Mouse (Mus musculus): ENCODE measurements at regions not wholly inside any gene's neighbourhood (a gene's known extent, or its start where the extent isn't known, plus 50 kb on each side); places are given as distances from the start of the nearest gene placed in this dataset.

DNA sequence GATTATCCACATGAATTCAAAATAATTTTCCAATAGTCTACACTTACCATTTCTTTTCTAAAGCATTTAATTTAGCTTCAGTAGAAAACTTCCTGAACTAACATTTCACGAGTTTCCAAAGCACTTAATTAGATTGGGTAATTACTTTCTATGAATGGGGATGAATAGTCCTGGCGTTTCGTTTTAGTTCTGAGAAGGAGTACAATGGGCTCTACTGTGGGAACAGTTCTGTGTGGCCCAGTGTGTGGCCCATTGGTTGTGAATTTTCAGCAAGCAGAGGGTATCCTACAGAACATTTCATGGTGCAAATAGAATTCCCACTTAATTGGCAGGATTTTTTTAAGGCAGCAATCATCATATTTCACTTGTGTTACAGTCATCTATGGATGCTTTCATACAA lies 95.5 kb downstream of the 1700017N19Rik start:
- DNase-seq (ENCODE audit: low spot score) = no peak

DNA sequence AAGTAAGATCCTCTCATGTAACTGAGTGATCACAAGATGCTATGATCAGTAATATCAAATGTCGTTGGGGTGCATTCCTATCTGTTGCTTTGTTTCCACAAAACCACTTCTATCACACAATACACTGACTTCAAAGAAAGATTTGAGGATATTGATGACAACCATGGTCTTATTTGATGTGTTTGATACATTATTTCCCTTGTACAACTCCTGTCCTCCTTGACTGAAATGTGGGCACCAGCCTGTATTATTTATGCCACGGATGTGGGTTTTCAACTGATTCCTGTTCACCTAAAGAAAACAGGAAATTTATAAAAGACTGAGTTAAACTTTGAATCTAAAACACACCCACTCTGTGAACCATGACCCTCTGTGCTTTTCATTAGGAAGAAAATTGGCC lies 105.7 kb downstream of the 1700017N19Rik start:
- DNase-seq (ENCODE audit: low spot score) = peak; percentile 24

DNA sequence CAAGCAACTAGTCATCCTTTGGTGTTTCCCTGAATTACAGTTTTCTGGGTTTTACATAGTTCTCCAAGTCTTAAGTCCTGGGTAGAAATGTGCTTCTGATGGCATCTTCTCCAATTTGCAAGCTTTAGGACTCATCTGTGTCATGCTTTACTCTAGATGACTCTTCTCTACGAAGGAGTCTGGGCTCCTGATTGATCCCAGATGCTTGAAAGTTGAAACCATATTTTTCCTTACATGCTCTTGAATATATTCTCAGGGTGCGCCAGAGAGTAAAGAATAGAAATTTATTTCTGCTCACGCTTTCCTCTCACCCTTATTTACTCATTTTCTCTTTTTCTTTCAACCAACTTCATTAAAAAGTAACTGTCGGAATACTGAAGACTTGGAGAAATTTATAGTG lies 108.9 kb downstream of the 1700017N19Rik start:
- no peak for DNase-seq (ENCODE audit: low spot score)

DNA sequence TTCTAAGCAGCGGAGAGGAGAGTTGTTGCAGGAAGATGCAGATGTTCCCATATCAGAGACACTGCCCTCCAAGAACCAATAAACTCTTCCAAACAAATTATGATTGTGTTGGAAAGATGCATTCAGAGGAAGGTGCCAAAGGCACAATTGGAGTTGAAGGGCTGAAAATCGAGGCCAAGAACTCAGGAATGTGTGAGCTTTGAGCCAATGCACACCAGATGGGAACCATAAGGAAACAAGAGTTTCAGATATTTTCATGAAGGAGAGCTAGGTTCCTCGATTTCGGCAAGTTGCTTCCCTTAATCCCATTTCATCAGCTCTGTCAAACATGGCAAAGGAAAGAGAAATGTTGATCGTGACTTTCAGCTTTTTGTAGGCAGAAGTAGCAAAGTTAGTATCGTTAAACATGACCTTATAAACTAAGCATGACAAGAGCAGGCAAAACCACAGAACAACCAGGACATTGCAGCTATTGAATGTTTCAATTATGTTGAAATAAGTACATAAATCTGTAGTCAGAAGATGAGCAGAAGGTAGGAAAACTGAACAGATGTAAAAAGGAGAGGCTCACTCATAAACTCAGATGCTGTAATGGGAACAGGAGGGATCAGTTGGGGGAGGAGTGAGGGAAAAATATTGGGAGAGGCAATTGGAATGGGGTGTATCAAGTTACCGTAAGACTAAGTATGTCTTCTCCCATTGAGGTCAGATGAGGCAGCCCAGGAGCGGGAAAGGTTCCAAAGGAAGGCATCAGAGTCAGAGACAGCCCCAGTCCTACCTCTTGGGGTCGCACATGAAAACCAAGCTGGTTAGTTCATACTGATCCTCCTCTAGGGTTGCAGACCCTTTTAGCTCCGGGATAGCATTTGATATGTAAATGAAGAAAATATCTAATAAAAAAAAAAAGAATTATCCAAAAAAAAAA lies 110.3 kb downstream of the 1700017N19Rik start:
- DNase-seq (ENCODE audit: low spot score) = no peak

DNA sequence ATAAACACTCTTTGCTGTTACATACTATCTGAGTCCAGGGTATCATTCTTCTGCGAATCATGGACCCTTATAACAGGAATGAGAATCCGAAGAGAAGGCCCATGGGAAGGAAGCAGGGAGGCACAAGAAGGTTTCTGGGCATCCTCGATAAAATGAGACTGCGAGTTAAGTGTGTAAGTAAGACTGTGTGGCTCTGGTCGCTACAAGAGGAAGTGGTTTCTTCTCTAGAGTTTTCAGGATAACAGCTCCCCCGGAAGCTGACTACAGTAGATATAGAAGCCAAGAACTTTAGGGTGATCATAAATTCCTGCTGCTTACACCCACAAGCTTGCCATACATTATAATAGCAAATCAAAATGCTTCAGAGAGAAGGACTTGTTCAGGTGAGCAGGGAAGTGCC lies 111.7 kb downstream of the 1700017N19Rik start:
- DNase-seq (ENCODE audit: low spot score) = peak; percentile 3

DNA sequence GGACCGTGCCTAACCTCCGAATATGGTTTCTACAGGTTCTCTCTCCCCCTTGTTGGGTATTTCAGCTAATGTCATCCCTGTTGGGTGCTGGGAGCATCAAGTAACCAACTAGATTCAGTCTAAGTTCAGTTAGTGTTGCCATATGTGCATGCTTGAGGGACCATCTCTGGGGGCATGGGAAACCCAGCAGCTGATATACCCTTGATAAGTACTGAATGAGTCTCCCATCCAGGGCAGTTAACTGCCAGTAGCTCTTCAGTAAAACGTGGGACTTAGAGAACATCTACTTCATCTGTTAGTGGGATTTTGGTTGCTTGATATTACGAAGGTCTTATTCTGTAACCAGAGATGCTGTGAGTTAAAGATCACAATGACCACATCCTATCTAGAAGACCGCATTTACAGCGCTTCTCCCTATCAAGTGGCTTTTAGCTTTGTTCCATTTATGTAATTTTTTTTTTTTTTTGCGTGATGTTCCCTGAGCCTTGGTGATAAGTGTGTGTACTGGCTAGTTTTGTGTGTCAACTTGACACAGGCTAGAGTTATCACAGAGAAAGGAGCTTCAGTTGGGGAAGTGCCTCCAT lies 125.9 kb downstream of the 1700017N19Rik start:
- peak; percentile 22 for DNase-seq (ENCODE audit: low spot score)

DNA sequence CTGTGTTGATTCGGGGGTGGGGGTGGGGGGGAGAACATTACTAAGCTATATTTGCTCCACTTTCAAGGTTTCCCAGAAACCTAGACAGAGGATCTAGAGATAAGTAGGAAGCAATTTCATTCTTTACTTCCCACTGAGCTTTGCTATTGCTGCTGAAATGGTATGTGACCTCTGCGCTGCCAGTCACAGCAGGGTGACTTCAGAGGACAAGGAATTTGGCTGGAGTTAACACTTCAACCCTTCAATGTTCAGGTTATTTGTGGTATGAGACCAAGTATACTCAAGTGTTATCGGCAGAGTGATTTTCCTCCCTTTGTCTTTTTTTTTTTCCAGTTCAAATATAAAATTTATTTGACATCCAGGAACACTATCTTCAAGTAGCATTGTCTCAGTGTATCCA lies 128.3 kb downstream of the 1700017N19Rik start:
- no peak for DNase-seq (ENCODE audit: low spot score)

DNA sequence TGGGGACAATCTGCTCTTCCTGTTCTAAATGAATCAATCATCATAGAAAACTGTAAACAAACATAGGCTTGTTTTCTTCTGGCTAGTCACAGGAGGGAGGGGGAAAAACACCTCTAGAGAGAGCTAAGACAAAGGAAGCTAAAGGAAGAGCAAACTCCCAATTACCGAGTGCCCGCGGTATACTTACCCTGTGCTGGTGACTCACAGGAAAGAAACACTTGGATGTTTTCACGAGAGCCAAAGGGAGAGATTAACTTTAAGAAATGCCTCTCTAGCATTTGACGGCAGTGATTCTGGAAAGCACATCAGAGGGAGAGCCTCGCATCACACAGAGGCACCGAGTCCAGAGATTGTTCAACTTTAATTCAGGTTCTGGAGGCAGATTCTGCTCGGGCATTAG lies 151.0 kb downstream of the 1700017N19Rik start:
- no peak for DNase-seq (ENCODE audit: low spot score)

DNA sequence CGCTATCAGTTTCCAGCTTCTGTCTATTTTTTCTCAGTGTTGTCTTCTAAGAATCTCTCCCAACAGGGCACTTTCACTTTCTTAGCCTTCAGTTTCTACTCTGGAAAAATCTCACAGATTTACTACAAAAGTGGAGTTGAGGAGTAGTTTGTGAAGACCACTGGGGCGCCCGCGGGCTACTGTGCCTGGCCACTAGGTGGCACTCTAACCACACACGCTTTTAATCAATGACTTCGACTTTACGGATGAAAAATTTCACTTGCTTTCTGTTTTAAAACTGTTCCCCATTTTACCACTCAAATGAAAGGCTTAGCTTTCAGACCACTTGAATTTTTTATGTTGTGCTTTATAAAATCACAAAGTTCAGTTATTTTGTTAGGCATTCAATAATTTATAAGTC lies 151.8 kb downstream of the 1700017N19Rik start:
- peak; percentile 62 for DNase-seq (ENCODE audit: low spot score)

DNA sequence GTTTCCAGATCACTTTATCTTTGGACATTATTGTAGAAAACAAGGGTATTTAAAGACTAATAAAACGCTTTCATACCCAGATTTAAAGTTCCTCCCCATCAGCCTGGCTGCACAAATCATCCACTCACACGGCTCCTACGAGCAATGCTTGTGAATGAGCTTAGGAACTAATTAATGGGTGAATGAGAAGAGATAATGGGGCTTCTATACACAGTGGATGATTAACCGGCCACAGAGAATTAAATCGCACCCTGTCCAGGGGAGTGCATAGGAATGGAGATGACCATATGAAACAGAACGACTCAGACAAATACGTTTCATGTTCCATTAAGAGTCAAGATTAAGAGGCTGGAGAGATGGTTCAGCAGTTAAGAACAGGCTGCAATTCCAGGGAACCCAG lies 155.9 kb downstream of the 1700017N19Rik start:
- DNase-seq (ENCODE audit: low spot score) = no peak

DNA sequence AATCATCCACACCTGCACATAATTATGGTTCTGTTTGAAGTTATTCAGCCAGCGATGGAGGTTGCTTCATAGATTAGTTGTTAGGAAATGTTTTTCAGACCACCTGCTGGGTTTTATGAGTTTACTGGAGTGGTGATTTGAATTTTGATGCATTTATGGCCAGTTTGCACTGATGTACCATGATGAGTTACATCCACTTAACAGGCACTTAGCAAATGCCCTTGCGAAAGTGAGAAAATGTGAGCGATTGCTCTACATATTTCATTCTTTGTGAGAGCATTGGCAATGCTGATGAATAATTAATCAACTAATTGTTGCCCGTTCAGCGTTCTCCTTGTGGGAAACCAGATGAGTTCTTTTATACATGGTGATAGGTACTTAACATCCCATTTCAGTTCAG lies 164.7 kb downstream of the 1700017N19Rik start:
- DNase-seq (ENCODE audit: low spot score) = no peak

DNA sequence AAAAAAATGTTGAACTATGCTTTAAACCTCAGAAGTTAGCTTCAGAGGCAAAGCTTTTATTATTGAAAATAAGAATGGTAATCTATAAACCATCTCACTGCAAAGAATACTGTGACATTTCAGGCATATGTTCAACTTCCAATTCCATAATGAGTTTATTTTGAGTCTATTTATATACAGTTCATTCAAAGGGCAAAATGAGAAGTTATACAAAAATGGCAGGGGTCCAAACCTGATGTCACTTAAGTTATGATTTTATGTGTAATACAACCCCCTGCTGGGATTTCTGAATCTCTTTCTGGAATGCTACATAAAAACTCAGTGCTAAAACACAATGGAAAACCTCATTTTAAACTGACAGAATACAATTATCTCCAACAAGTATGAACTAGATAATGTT lies 184.0 kb downstream of the 1700017N19Rik start:
- no peak for DNase-seq (ENCODE audit: low spot score)

DNA sequence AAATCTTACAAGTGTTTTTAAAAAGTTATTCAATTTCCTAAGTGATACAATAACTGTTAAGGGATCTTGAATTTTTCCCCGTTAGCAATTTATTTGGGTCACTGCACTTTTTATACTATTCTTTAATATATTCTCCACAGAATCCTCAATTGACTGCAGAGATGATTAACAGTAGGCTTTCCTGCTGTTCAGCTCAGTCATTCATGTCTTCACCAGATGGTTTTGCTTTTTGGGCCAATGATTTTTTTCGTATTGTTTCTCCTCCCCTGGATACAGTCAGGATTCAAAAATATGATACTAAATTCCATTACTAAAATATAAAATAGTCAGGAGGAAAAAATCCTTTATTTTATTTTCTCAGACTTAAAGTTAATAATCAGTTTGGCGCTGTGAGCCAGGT lies 201.9 kb downstream of the 1700017N19Rik start:
- no peak for DNase-seq (ENCODE audit: low spot score)

DNA sequence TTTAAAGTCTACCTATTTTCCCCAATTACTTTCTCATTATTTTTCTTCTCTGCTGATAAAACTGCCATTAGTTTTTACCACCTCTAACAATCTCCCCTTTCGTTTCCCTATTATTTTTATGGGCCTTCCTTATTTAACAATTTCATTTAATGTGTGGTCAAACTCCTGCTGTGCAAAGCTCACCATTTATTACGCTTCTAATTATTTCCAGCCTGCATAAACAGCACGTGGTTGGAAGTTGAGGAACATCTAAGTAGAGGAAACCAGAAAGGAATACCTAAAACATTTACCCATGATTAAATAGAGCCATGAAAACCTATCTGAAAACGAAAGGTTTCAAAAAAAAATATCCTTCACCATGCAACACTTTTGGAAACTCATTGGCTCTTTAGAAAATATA lies 202.3 kb downstream of the 1700017N19Rik start:
- no peak for DNase-seq (ENCODE audit: low spot score)

DNA sequence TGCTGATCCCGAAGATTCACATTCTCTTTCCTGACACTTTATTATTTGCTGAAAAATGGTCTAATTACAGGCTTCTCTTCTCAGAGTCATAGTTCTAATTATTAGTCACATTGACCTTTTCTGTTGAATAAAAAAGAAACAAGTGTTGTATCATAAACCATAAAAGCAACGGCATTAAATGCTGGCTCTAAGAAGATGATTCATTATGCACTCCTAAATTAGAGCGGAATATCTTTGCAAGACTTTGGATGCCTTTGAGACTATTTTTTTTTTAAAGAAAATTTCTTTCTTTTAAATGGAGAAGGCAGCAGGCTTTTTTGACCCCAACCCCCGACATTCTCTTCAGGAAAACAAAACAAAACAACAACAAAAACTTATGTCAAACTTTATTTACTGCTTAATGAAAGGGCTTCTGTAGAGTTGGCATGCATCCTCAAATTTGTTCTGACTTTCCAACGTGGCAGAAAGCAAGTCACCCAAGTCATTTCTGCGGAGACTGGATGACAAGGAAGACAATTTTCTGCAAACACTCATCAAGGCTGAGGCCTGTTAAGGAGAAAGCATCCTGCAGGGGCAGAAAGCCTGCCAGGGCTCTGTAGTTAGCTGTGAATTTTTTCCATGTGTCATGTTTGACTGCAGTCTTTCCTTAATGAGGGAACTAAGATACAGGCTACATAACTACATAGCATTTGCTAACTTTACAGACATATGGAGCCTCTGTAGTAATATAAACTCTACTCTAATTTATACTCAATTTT lies 205.1 kb downstream of the 1700017N19Rik start:
- DNase-seq (ENCODE audit: low spot score) = no peak

DNA sequence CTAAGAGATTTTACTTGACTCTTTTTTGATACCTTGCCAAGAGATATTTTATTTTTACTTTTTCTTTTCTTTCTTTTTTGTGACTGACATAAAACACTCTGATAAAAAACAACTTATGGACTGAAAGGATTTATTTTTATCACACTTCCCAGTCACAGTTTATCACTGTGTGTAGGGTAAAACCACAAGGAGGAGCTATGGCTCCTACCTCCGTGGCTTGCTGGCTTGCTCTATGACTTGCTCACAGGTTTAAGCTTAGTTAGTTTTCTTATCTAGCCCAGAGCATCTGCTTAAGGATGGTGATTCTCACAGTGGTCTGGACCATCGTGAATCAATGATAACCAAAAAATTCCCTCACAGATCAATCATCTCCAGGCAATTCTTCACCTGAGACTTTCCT lies 221.4 kb downstream of the 1700017N19Rik start:
- no peak for DNase-seq (ENCODE audit: low spot score)

DNA sequence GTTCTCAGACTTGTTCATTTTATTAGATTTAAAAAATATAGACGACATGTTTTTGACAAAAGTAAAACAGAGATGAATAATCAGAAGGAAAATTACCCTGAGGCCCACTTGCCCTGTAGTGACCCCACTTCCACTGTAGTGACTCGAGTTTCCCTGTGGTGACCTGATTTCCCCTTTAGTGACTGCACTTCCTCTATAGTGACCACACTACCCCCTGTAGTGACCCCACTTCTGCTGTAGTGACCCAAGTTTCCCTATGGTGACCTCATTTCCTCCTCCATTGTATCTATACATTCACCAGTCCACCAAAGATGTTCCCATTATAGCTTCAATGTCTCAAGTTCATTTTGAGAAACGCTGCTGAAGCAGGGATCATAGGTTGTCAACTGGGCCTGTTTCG lies 244.5 kb downstream of the 1700017N19Rik start:
- DNase-seq (ENCODE audit: low spot score) = no peak

DNA sequence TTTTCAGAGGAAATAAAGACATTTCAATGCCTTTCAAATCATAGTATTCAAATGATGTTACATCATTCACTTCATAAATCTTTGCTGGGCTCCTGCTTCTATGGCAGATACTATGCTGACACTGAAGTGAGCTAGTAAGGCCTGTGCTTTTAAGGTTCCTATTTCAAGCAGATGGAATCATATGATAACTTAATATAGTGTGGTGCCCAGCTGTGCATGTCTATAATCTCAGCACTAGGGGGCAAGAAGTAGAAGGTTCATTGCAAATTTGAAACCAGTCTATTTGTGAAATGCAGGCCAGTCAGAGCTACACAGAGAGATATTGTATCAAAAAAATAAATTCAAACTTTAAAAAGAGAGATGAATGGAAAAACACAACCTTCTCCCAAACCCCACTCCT lies 262.9 kb downstream of the 1700017N19Rik start:
- no peak for DNase-seq (ENCODE audit: low spot score)

DNA sequence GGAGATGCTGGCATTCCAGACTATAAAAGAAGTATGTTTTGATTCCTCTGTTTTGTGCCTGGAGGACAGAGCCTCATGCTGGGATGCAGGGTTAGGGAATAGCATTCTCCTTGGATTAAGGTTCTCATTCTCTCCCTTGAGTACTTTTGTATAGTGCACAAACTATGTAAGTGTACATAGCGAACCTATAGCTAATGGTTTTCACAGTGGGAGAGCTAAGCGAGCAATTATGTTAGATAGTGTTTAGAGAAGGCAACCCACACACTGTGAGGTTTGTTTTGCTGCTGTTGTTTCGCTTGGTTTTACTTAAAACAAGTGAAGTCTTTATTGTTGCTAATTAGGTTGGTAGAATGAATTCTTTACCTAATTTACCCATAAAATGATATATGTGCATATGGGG lies 266.2 kb downstream of the 1700017N19Rik start:
- DNase-seq (ENCODE audit: low spot score) = no peak

DNA sequence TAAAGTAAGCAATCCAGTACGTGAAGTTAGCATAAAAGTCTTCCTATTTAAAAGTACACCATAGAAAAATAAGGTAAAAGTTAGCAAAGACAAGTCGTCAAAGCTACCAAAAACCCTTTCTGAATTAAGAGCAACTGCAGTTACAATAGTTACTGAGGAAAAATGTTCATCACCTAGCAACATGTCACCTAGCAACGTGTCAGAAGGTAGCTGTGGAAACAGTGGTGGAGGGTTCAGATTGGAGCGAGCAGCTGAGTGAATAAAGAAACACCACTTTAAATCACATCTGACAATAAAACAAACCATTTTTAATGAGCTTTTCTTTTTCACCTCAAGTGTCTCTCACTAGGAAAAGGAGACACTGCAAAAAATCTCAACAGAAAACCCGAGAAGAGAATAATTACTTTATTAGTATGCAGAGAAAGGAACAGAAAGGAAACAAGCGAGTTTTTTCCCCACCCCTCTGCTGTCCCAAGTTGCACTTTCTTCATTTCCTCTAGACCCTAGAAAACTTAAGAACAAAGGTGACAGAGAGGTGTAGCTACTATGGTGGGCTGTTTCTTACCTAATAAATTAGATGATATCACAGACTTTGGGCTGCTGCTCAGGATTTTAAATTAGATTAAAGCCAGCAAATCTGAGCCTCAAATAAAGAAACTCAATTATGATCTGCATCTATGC lies 275.4 kb downstream of the 1700017N19Rik start:
- no peak for DNase-seq (ENCODE audit: low spot score)

DNA sequence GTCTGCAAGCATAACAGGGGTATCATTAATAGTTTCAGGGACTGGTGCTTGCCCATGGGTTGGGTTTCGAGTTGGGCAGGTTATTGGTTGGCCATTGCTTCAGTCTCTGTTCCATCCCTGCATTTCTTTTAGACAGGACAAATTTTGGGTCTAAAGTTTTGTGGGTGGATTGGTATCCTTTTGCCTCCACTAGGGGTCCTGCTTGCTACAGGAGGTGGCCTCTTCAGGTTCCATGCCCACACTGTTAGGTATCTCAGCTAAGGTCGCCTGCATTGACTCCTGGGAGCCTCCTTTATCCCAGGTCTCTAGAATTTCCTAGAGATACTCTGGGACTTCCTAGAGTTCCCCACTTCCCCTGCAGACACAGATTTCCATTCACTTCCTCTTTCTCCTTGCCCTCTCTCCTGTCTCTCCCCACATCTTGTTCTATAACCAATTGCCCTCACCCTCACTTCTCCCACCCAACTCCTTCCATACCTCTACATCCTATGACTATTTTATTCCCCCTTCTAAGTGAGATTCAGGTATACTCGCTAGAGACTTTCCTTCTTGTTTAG lies 278.2 kb downstream of the 1700017N19Rik start:
- DNase-seq (ENCODE audit: low spot score) = no peak

DNA sequence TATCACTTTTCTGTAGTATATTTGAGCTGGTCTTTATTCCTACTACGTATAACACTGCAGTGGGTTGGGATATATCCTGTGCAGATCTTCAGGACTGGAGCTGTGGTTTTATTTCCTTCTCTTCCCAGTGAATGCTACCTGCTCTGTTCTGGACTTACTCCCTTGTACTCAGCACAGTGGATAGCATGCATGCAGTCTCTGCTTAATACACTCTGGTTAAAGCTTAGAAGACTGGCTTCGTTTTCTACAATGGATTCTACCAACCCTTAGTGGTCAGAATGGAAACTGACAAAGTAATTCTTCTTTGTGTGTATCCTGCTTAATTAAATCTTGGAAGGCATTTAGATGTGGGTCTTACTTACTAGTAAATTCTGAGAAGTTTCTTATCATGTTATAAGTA lies 292.3 kb downstream of the 1700017N19Rik start:
- no peak for DNase-seq (ENCODE audit: low spot score)
